Mouse (Mus musculus): ENCODE results near the gene Pold1.

- peak; percentile 95 for TF ChIP-seq CTCF (IDR thresholded peaks at IDR 0.05; ENCODE audit: borderline replicate concordance, insufficient read depth, low read length)
- no peak for TF ChIP-seq POLR2A (IDR thresholded peaks at IDR 0.05; ENCODE audit: low read depth, low read length)
Measured at GRCm38 (mm10) chr7:44484841-44485571, 63.6 kb downstream of the Pold1 start.

All from embryonic fibroblast, embryonic 13.5 days (primary cell).